Mouse (Mus musculus) forebrain, embryonic 13.5 days (tissue): ENCODE data around the gene Azin2. TPM values are rescaled to one million over a fixed set of nuclear protein-coding genes. Genes with fewer than 3 reads are reported as not detected.

Experiments
- ATAC-seq: fragments of 200-750 bp; cut with Nextera tagmentation; 2 replicates; pipeline ENCODE4 v1.8.0; 2017
- H3K27ac ChIP-seq: fragments of 300-500 bp; sonication (generic); 2 replicates; pipeline ENCODE4 v1.5.1; 2015; ENCODE audit warnings: inconsistent platforms, mild to moderate bottlenecking, moderate library complexity
- H3K27me3 ChIP-seq: fragments of 300-500 bp; sonication (generic); 2 replicates; pipeline ENCODE4 v1.6.1; 2015; ENCODE audit warnings: mild to moderate bottlenecking, inconsistent platforms
- H3K36me3 ChIP-seq: fragments of 300-500 bp; sonication (generic); 2 replicates; pipeline ENCODE4 v1.6.1; 2015; ENCODE audit warnings: mild to moderate bottlenecking, inconsistent platforms; ENCODE audit not compliant: poor library complexity, severe bottlenecking
- H3K4me1 ChIP-seq: fragments of 300-500 bp; sonication (generic); 2 replicates; pipeline ENCODE4 v1.6.1; 2015; ENCODE audit warnings: inconsistent platforms
- H3K4me2 ChIP-seq: fragments of 300-500 bp; sonication (generic); 2 replicates; pipeline ENCODE4 v1.6.1; 2015; ENCODE audit warnings: inconsistent platforms, mild to moderate bottlenecking, moderate library complexity
- H3K4me3 ChIP-seq: fragments of 300-500 bp; sonication (generic); 2 replicates; pipeline ENCODE4 v1.5.1; 2015; ENCODE audit warnings: mild to moderate bottlenecking, inconsistent platforms
- H3K9ac ChIP-seq: fragments of 300-500 bp; sonication (generic); 2 replicates; pipeline ENCODE4 v1.6.1; 2015; ENCODE audit warnings: mild to moderate bottlenecking, inconsistent platforms
- H3K9me3 ChIP-seq: fragments of 300-500 bp; sonication (generic); replicated peaks from 2 replicates; pipeline ENCODE4 v1.6.1; 2016; ENCODE audit warnings: inconsistent platforms
- WGBS: fragments of 180-500 bp; shearing (Covaris S2); methylation state at CpG from one replicate; pipeline ENCODE4 v1.1.7; 2015; 5-methylcytosine and 5-hydroxymethylcytosine counted together
- polyA plus RNA-seq: library from polyadenylated mRNA; unstranded; fragments of >200 nt; fragmentation: Nextera tagmentation; extraction: Ambion mirVana; gene quantifications from 2 replicates; pipeline ENCODE4 v1.2.1, GENCODE M21; 2015

The Azin2 gene
- polyA plus RNA-seq, 1 experiment from 2014 or later = 11.3 TPM

GRCm38 (mm10) chr4:128957155-128957911, 4.9 kb downstream of the Azin2 start:
- peaks cover 46% of the 10 kb centered on the region for H3K4me1 ChIP-seq

GRCm38 (mm10) chr4:128953851-128954250, 8.4 kb downstream of the Azin2 start:
- Histone ChIP-seq H3K4me3 (no peak overlapping the region), H3K27ac (no peak overlapping the region), H3K4me1 (peaks cover 25% of the 10 kb centered on the region), H3K4me2 (no peak overlapping the region), H3K36me3 (no peaks in the 10 kb centered on the region), H3K9me3 (no peaks in the 10 kb centered on the region), H3K9ac (no peak overlapping the region), H3K27me3 (0 out of 2 replicates have a peak, but pooled peaks cover 1% of the 10 kb centered on the region)
- ATAC-seq = no peak
- 86% methylated on average over 5 of the region's 5 CpGs for WGBS

More at GRCm38 (mm10) chr4:128957155-128957911, 4.9 kb downstream of the Azin2 start:
- Histone ChIP-seq H3K27me3 (peaks cover 17% of the 10 kb centered on the region), H3K9me3 (no peaks in the 10 kb centered on the region), H3K4me2 (no peak overlapping the region), H3K4me3 (no peak overlapping the region), H3K27ac (no peak overlapping the region), H3K36me3 (no peaks in the 10 kb centered on the region), H3K9ac (no peak overlapping the region)
- WGBS = 46% methylated on average over 11 of the region's 11 CpGs
- ATAC-seq = no peak

- ATAC-seq = no peak
- Histone ChIP-seq H3K36me3 (no peaks in the 10 kb centered on the region), H3K27ac (no peak overlapping the region), H3K9ac (no peak overlapping the region), H3K9me3 (no peaks in the 10 kb centered on the region), H3K27me3 (0 out of 2 replicates have a peak, but pooled peaks cover 3% of the 10 kb centered on the region), H3K4me1 (peaks cover 13% of the 10 kb centered on the region; the same call in 1 of the 2 replicates), H3K4me3 (no peak overlapping the region), H3K4me2 (no peak overlapping the region)
- 85% methylated on average over 5 of the region's 5 CpGs for WGBS
These were observed 11.8 kb downstream of the Azin2 start for GRCm38 (mm10) chr4:128950461-128950860.

- H3K9ac ChIP-seq = no peak overlapping the region
- WGBS = 43% methylated on average over 15 of the region's 15 CpGs
- no peak for ATAC-seq
These were observed 12.7 kb downstream of the Azin2 start for GRCm38 (mm10) chr4:128949470-128950005.

GRCm38 (mm10) chr4:128948137-128948674, 14.0 kb downstream of the Azin2 start:
- H3K4me3 ChIP-seq = no peak overlapping the region
- H3K9me3 ChIP-seq = no peaks in the 10 kb centered on the region
- ATAC-seq = no peak
- H3K9ac ChIP-seq = no peak overlapping the region
- no peaks in the 10 kb centered on the region for H3K36me3 ChIP-seq
- peaks cover 6% of the 10 kb centered on the region; the same call in 1 of the 2 replicates for H3K4me1 ChIP-seq
- H3K27me3 ChIP-seq = 0 out of 2 replicates have a peak, but pooled peaks cover 3% of the 10 kb centered on the region
- H3K4me2 ChIP-seq = no peak overlapping the region
- H3K27ac ChIP-seq = no peak overlapping the region
- WGBS = 35% methylated on average over 6 of the region's 6 CpGs

More at GRCm38 (mm10) chr4:128949470-128950005, 12.7 kb downstream of the Azin2 start:
- Histone ChIP-seq H3K27me3 (0 out of 2 replicates have a peak, but pooled peaks cover 3% of the 10 kb centered on the region), H3K27ac (no peak overlapping the region), H3K4me3 (no peak overlapping the region), H3K4me2 (no peak overlapping the region), H3K9me3 (no peaks in the 10 kb centered on the region), H3K4me1 (peaks cover 6% of the 10 kb centered on the region; the same call in 1 of the 2 replicates), H3K36me3 (no peaks in the 10 kb centered on the region)

- no peaks in the 10 kb centered on the region for H3K36me3 ChIP-seq
- H3K9ac ChIP-seq = no peak overlapping the region
- H3K4me1 ChIP-seq = peaks cover 6% of the 10 kb centered on the region; the same call in 1 of the 2 replicates
- WGBS = 17% methylated on average over 18 of the region's 18 CpGs
- H3K27ac ChIP-seq = no peak overlapping the region
- no peak for ATAC-seq
- H3K4me2 ChIP-seq = peak overlapping the region; percentile 24; the same call in 1 of the 2 replicates
- H3K27me3 ChIP-seq = 0 out of 2 replicates have a peak, but pooled peaks cover 3% of the 10 kb centered on the region
- no peak overlapping the region for H3K4me3 ChIP-seq
- no peaks in the 10 kb centered on the region for H3K9me3 ChIP-seq
These were observed 14.8 kb downstream of the Azin2 start for GRCm38 (mm10) chr4:128947326-128947933.

- Histone ChIP-seq H3K4me3 (no peak overlapping the region), H3K27me3 (0 out of 2 replicates have a peak, but pooled peaks cover 3% of the 10 kb centered on the region), H3K4me2 (no peak overlapping the region), H3K9ac (no peak overlapping the region), H3K27ac (no peak overlapping the region), H3K9me3 (no peaks in the 10 kb centered on the region), H3K4me1 (peaks cover 6% of the 10 kb centered on the region; the same call in 1 of the 2 replicates), H3K36me3 (no peaks in the 10 kb centered on the region)
- ATAC-seq = no peak
- 86% methylated on average over 9 of the region's 9 CpGs for WGBS
These were observed 15.5 kb downstream of the Azin2 start for GRCm38 (mm10) chr4:128946736-128947135.

GRCm38 (mm10) chr4:128942346-128942745, 19.9 kb downstream of the Azin2 start:
- 49% methylated on average over 3 of the region's 3 CpGs for WGBS
- Histone ChIP-seq H3K4me1 (peaks cover 2% of the 10 kb centered on the region; the same call in 1 of the 2 replicates), H3K36me3 (no peaks in the 10 kb centered on the region), H3K4me3 (no peak overlapping the region), H3K9me3 (no peaks in the 10 kb centered on the region), H3K4me2 (no peak overlapping the region), H3K27ac (no peak overlapping the region), H3K27me3 (no peaks in the 10 kb centered on the region), H3K9ac (no peak overlapping the region)
- ATAC-seq = no peak

- WGBS = 71% methylated on average over 5 of the region's 5 CpGs
- no peak for ATAC-seq
- no peaks in the 10 kb centered on the region for H3K9me3 ChIP-seq
These were observed 26.6 kb downstream of the Azin2 start for GRCm38 (mm10) chr4:128935595-128935994.

GRCm38 (mm10) chr4:128932783-128933182, 29.5 kb downstream of the Azin2 start:
- Histone ChIP-seq H3K4me3 (no peak overlapping the region), H3K9me3 (no peaks in the 10 kb centered on the region), H3K36me3 (no peaks in the 10 kb centered on the region), H3K4me2 (no peak overlapping the region), H3K27me3 (no peaks in the 10 kb centered on the region), H3K27ac (no peak overlapping the region), H3K9ac (0 out of 2 replicates have a peak overlapping the region, but pooled peaks have one; percentile 37), H3K4me1 (no peaks in the 10 kb centered on the region)
- WGBS = 81% methylated on average over 7 of the region's 7 CpGs
- ATAC-seq = no peak

More at GRCm38 (mm10) chr4:128935595-128935994, 26.6 kb downstream of the Azin2 start:
- H3K4me1 ChIP-seq = no peaks in the 10 kb centered on the region
- H3K27ac ChIP-seq = no peak overlapping the region
- H3K9ac ChIP-seq = no peak overlapping the region
- no peak overlapping the region for H3K4me3 ChIP-seq
- no peaks in the 10 kb centered on the region for H3K27me3 ChIP-seq
- no peaks in the 10 kb centered on the region for H3K36me3 ChIP-seq
- H3K4me2 ChIP-seq = no peak overlapping the region

- Histone ChIP-seq H3K27me3 (peaks cover 46% of the 10 kb centered on the region), H3K27ac (no peak overlapping the region), H3K4me1 (peaks cover 9% of the 10 kb centered on the region; the same call in 1 of the 2 replicates), H3K4me3 (peak overlapping the region; percentile 38), H3K9ac (peak overlapping the region; percentile 62), H3K4me2 (peak overlapping the region; percentile 67), H3K36me3 (no peaks in the 10 kb centered on the region), H3K9me3 (no peaks in the 10 kb centered on the region)
- ATAC-seq = peak; percentile 87
- WGBS = 16% methylated on average over 36 of the region's 36 CpGs
These were observed 37.2 kb downstream of the Azin2 start for GRCm38 (mm10) chr4:128924841-128925606.
